9 mouse cellular contexts compared by ENCODE assay signal in genomic region chr11:70605024-70605566, GRCm38 (mm10). TPM values are rescaled to one million over a fixed set of nuclear protein-coding genes. Genes with fewer than 3 reads are reported as not detected.
DNase-seq lines count a peak whose midpoint lies in the region; ATAC-seq and TF ChIP-seq lines count a peak whose summit lies in the region.
"Had no signal": no experiment of that assay in that cellular context is flagged by ENCODE, and none has a peak within 500 bp of the region (broad histone marks: within the 10 kb centered on the region; RNA-seq: fewer than 3 reads in every experiment).

No protein-coding gene starts in this region.

- peaks cover 92% of the 10 kb centered on the region for H3K36me3 ChIP-seq in liver, embryonic 12.5 days
- peaks cover 64% of the 10 kb centered on the region for H3K36me3 ChIP-seq in kidney, postnatal 0 days (ENCODE audit: insufficient read depth, low read length)

- ATAC-seq in liver, embryonic 12.5 days: no peak
- ATAC-seq in cerebellum, adult (ENCODE audit: insufficient number of reproducible peaks, low FRiP score, low TSS enrichment): peak; percentile 49; the same call in 1 of the 2 replicates
- no peak for ATAC-seq in kidney, postnatal 0 days (replicated peaks; ENCODE audit: low FRiP score, low read depth)

- WGBS in liver, embryonic 12.5 days (ENCODE audit: insufficient replicate concordance): 60% methylated on average over 14 of the region's 14 CpGs
- 52% methylated on average over 14 of the region's 14 CpGs for WGBS in kidney, postnatal 0 days

- no peak overlapping the region for H3K9ac ChIP-seq in liver, embryonic 12.5 days
- no peak overlapping the region for H3K9ac ChIP-seq in kidney, postnatal 0 days (ENCODE audit: low read depth, low read length)

- H3K4me3 ChIP-seq in liver, embryonic 12.5 days: no peak overlapping the region
- no peak overlapping the region for H3K4me3 ChIP-seq in kidney, postnatal 0 days (replicated peaks; ENCODE audit: low read depth, low read length)
- H3K4me3 ChIP-seq: erythroblast, embryonic 14.5 days had no signal

- H3K9me3 ChIP-seq in liver, embryonic 12.5 days (replicated peaks): no peaks in the 10 kb centered on the region
- no peaks in the 10 kb centered on the region for H3K9me3 ChIP-seq in kidney, postnatal 0 days (replicated peaks; ENCODE audit: low read length)

- no peak overlapping the region for H3K27ac ChIP-seq in liver, embryonic 12.5 days
- no peak overlapping the region for H3K27ac ChIP-seq in kidney, postnatal 0 days

- DNase-seq in liver: peak; percentile 76
- DNase-seq in frontal cortex, postnatal 14 days (ENCODE audit: low spot score in 2 of 2): peak; percentile 45 to 59
- peak; percentile 79 for DNase-seq in kidney, postnatal 0 days (ENCODE audit: low spot score)
- peak; percentile 76 to 77 for DNase-seq in lung, adult 18-20 months
- DNase-seq in ovary, postnatal 14 days (ENCODE audit: low spot score): peak; percentile 74
- peak; percentile 74 for DNase-seq in thymus, postnatal 0 days (ENCODE audit: low spot score)

- H3K4me1 ChIP-seq in liver, embryonic 12.5 days: 0 out of 2 replicates have a peak, but pooled peaks cover 4% of the 10 kb centered on the region
- no peaks in the 10 kb centered on the region for H3K4me1 ChIP-seq in kidney, postnatal 0 days (replicated peaks; ENCODE audit: insufficient read depth, low read length)

- TF ChIP-seq CTCF in kidney, postnatal 0 days (IDR thresholded peaks at IDR 0.05; ENCODE audit: low read depth): peak; percentile 93

- no peak overlapping the region for H3K4me2 ChIP-seq in liver, embryonic 12.5 days
- H3K4me2 ChIP-seq in kidney, postnatal 0 days (ENCODE audit: low read length): no peak overlapping the region

- no peaks in the 10 kb centered on the region for H3K27me3 ChIP-seq in liver, embryonic 12.5 days (replicated peaks)
- no peaks in the 10 kb centered on the region for H3K27me3 ChIP-seq in kidney, postnatal 0 days (ENCODE audit: insufficient read depth, low read length)

RNA-seq across cellular contexts. Expression of gene 4930544D05Rik, which starts 10.6 kb away (rescaled TPM):
- not detected in 2 replicates for polyA plus RNA-seq in liver, embryonic 12.5 days (2016; fragmentation: Nextera tagmentation; extraction: Ambion mirVana)
- not detected in 2 replicates for polyA plus RNA-seq in kidney, postnatal 0 days (2015; fragmentation: Nextera tagmentation; extraction: Ambion mirVana)
- not detected in 2 replicates for polyA plus RNA-seq in thymus, postnatal 0 days (2015; fragmentation: Nextera tagmentation; extraction: Ambion mirVana)
- polyA plus RNA-seq: erythroblast, embryonic 14.5 days had no signal

RNA-seq across cellular contexts. Expression of gene Chrne, which starts 13.9 kb away (rescaled TPM):
- not detected in 2 replicates for polyA plus RNA-seq in liver, embryonic 12.5 days (2016; fragmentation: Nextera tagmentation; extraction: Ambion mirVana)
- polyA plus RNA-seq in kidney, postnatal 0 days (2015; fragmentation: Nextera tagmentation; extraction: Ambion mirVana): 0.25 and 0.29 TPM in 2 replicates
- 0.39 and 1.1 TPM in 2 replicates for polyA plus RNA-seq in thymus, postnatal 0 days (2015; fragmentation: Nextera tagmentation; extraction: Ambion mirVana)

RNA-seq across cellular contexts. Expression of gene Gp1ba, which starts 33.8 kb away (rescaled TPM):
- 5.5 and 5.6 TPM in 2 replicates for polyA plus RNA-seq in liver, embryonic 12.5 days (2016; fragmentation: Nextera tagmentation; extraction: Ambion mirVana)
- polyA plus RNA-seq in kidney, postnatal 0 days (2015; fragmentation: Nextera tagmentation; extraction: Ambion mirVana): 0.16 and 0.19 TPM in 2 replicates
- 0.06 and 0.13 TPM in 2 replicates for polyA plus RNA-seq in thymus, postnatal 0 days (2015; fragmentation: Nextera tagmentation; extraction: Ambion mirVana)

RNA-seq across cellular contexts. Expression of gene Rnf167, which starts 41.9 kb away (rescaled TPM):
- polyA plus RNA-seq in liver, embryonic 12.5 days (2016; fragmentation: Nextera tagmentation; extraction: Ambion mirVana): 73.6 and 86.1 TPM in 2 replicates
- 109 and 113 TPM in 2 replicates for polyA plus RNA-seq in kidney, postnatal 0 days (2015; fragmentation: Nextera tagmentation; extraction: Ambion mirVana)
- 214 and 226 TPM in 2 replicates for polyA plus RNA-seq in thymus, postnatal 0 days (2015; fragmentation: Nextera tagmentation; extraction: Ambion mirVana)

RNA-seq across cellular contexts. Expression of gene Slc25a11, which starts 42.2 kb away (rescaled TPM):
- 77.3 and 83.3 TPM in 2 replicates for polyA plus RNA-seq in liver, embryonic 12.5 days (2016; fragmentation: Nextera tagmentation; extraction: Ambion mirVana)
- polyA plus RNA-seq in kidney, postnatal 0 days (2015; fragmentation: Nextera tagmentation; extraction: Ambion mirVana): 227 and 239 TPM in 2 replicates
- 137 and 139 TPM in 2 replicates for polyA plus RNA-seq in thymus, postnatal 0 days (2015; fragmentation: Nextera tagmentation; extraction: Ambion mirVana)
